ENCODE assay signal across 15 mouse cellular contexts in the genomic region with DNA sequence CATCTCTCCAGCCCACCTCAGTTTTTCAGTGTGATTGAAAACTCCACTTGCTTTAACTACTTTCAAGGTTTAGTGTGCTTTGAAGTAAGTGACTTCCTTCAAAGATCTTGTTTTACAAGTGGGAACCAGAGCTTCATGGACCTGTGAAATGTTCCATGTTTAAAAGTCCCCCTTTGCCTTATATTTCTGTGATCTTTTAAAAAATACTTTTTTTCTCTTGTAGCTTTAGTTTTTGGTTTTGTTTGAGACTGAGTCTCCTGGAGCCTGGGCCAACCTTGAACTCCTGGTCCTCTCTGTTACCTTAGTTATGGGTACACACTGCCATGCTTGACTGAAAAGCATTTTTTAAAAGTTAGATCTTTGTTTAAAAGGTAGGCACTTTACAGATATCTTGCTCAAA. TPM values are rescaled to one million over a fixed set of nuclear protein-coding genes. Genes with fewer than 3 reads are reported as not detected.
DNase-seq lines count a peak whose midpoint lies in the region; ATAC-seq and TF ChIP-seq lines count a peak whose summit lies in the region.
"Had no signal": no experiment of that assay in that cellular context is flagged by ENCODE, and none has a peak within 500 bp of the region (broad histone marks: within the 10 kb centered on the region; RNA-seq: fewer than 3 reads in every experiment).

No protein-coding gene starts in this region.

- H3K9ac ChIP-seq in kidney, embryonic 14.5 days (ENCODE audit: low read depth, low read length): no peak overlapping the region
- no peak overlapping the region for H3K9ac ChIP-seq in stomach, embryonic 14.5 days (replicated peaks; ENCODE audit: low read depth, low read length)
- H3K9ac ChIP-seq in stomach, postnatal 0 days (ENCODE audit: low read length): no peak overlapping the region
- H3K9ac ChIP-seq: midbrain, embryonic 13.5 days had no signal

- no peaks in the 10 kb centered on the region for H3K9me3 ChIP-seq in kidney, embryonic 14.5 days (ENCODE audit: control insufficient read depth, low read length)
- no peaks in the 10 kb centered on the region for H3K9me3 ChIP-seq in stomach, embryonic 14.5 days (ENCODE audit: control insufficient read depth, low read depth, low read length)
- H3K9me3 ChIP-seq in stomach, postnatal 0 days (ENCODE audit: control insufficient read depth, low read length): no peaks in the 10 kb centered on the region
- H3K9me3 ChIP-seq: hindbrain, embryonic 10.5 days; midbrain, embryonic 13.5 days had no signal

- 0 out of 2 replicates have a peak overlapping the region, but pooled peaks have one; percentile 11 for H3K4me2 ChIP-seq in kidney, embryonic 14.5 days (replicated peaks; ENCODE audit: low read depth, low read length)
- H3K4me2 ChIP-seq in stomach, embryonic 14.5 days (replicated peaks; ENCODE audit: low read depth, low read length): 0 out of 2 replicates have a peak overlapping the region, but pooled peaks have one; percentile 81
- H3K4me2 ChIP-seq in stomach, postnatal 0 days (replicated peaks; ENCODE audit: low read depth): no peak overlapping the region
- H3K4me2 ChIP-seq: midbrain, embryonic 13.5 days had no signal

- TF ChIP-seq EP300 in stomach, postnatal 0 days (optimal IDR thresholded peaks at IDR 0.05): no peak

- no peak for TF ChIP-seq CTCF in stomach, postnatal 0 days (IDR thresholded peaks at IDR 0.05; ENCODE audit: low read depth)

- no peak overlapping the region for H3K27ac ChIP-seq in kidney, embryonic 14.5 days (ENCODE audit: low read depth, low read length)
- H3K27ac ChIP-seq in stomach, embryonic 14.5 days (ENCODE audit: low read length): no peak overlapping the region
- H3K27ac ChIP-seq in stomach, postnatal 0 days (replicated peaks): no peak overlapping the region
- H3K27ac ChIP-seq: hindbrain, embryonic 10.5 days; midbrain, embryonic 13.5 days had no signal

- H3K27me3 ChIP-seq in kidney, embryonic 14.5 days (ENCODE audit: control insufficient read depth, insufficient read depth, low read length): no peaks in the 10 kb centered on the region
- no peaks in the 10 kb centered on the region for H3K27me3 ChIP-seq in stomach, embryonic 14.5 days (ENCODE audit: control insufficient read depth, insufficient read depth, low read length)
- H3K27me3 ChIP-seq in stomach, postnatal 0 days (ENCODE audit: control insufficient read depth, insufficient read depth, low read length): no peaks in the 10 kb centered on the region
- H3K27me3 ChIP-seq: midbrain, embryonic 13.5 days had no signal

- H3K4me3 ChIP-seq in kidney, embryonic 14.5 days (ENCODE audit: low read length): no peak overlapping the region
- H3K4me3 ChIP-seq in stomach, embryonic 14.5 days (ENCODE audit: low read depth, low read length): no peak overlapping the region
- no peak overlapping the region for H3K4me3 ChIP-seq in stomach, postnatal 0 days (ENCODE audit: low read depth, low read length)
- H3K4me3 ChIP-seq: hindbrain, embryonic 10.5 days; midbrain, embryonic 13.5 days had no signal

- peaks cover 10% of the 10 kb centered on the region; the same call in 1 of the 2 replicates for H3K4me1 ChIP-seq in kidney, embryonic 14.5 days (ENCODE audit: control insufficient read depth, insufficient read depth, low read length)
- H3K4me1 ChIP-seq in stomach, embryonic 14.5 days (ENCODE audit: control insufficient read depth, insufficient read depth, low read length): no peaks in the 10 kb centered on the region
- no peaks in the 10 kb centered on the region for H3K4me1 ChIP-seq in stomach, postnatal 0 days (replicated peaks; ENCODE audit: control insufficient read depth, insufficient read depth)

- peaks cover 23% of the 10 kb centered on the region; the same call in 1 of the 2 replicates for H3K36me3 ChIP-seq in kidney, embryonic 14.5 days (ENCODE audit: control insufficient read depth, insufficient read depth, low read length)
- H3K36me3 ChIP-seq in stomach, embryonic 14.5 days (ENCODE audit: control insufficient read depth, insufficient read depth, low read length): peaks cover 17% of the 10 kb centered on the region; the same call in 1 of the 2 replicates
- H3K36me3 ChIP-seq in stomach, postnatal 0 days (ENCODE audit: control insufficient read depth, insufficient read depth, low read length): peaks cover 2% of the 10 kb centered on the region; the same call in 1 of the 2 replicates

- peak; percentile 9 for DNase-seq in cerebellum, adult 9-10 months
- no peak for DNase-seq in kidney, postnatal 36 days
- no peak for DNase-seq in stomach, postnatal 0 days (ENCODE audit: low spot score)
- no peak for DNase-seq in frontal cortex, postnatal 36 days (ENCODE audit: low spot score in 2 of 2)
- DNase-seq in MN1 (ENCODE audit: low spot score): no peak
- DNase-seq: adrenal gland, adult 2 months; cerebellum, adult 11-12 months; embryo, embryonic 11 days; thymus, adult 18-20 months had no signal

- ATAC-seq in cerebellum, adult (ENCODE audit: insufficient number of reproducible peaks, low FRiP score, low TSS enrichment): no peak
- no peak for ATAC-seq in kidney, embryonic 14.5 days (ENCODE audit: low FRiP score, low TSS enrichment)
- no peak for ATAC-seq in stomach, embryonic 14.5 days (ENCODE audit: insufficient number of reproducible peaks, insufficient read depth, low FRiP score, low read depth)
- ATAC-seq in stomach, postnatal 0 days (ENCODE audit: low FRiP score, low TSS enrichment): no peak
- ATAC-seq: forebrain, embryonic 16.5 days; midbrain, embryonic 13.5 days had no signal

RNA-seq across cellular contexts. Expression of a gene that starts 4.2 kb away (rescaled TPM):
- 34.0 and 39.6 TPM in 2 replicates for polyA plus RNA-seq in kidney, embryonic 14.5 days (2014; fragmentation: Nextera tagmentation; extraction: Ambion mirVana)
- polyA plus RNA-seq in stomach, embryonic 14.5 days (2014; fragmentation: Nextera tagmentation; extraction: Ambion mirVana): 38.8 and 44.1 TPM in 2 replicates
- polyA plus RNA-seq in stomach, postnatal 0 days (2015; fragmentation: Nextera tagmentation; extraction: Ambion mirVana): 43.6 and 45.3 TPM in 2 replicates

RNA-seq across cellular contexts. Expression of a gene that starts 19.7 kb away (rescaled TPM):
- polyA plus RNA-seq in kidney, embryonic 14.5 days (2014; fragmentation: Nextera tagmentation; extraction: Ambion mirVana): not detected in 2 replicates
- polyA plus RNA-seq in stomach, embryonic 14.5 days (2014; fragmentation: Nextera tagmentation; extraction: Ambion mirVana): not detected in 2 replicates
- polyA plus RNA-seq in stomach, postnatal 0 days (2015; fragmentation: Nextera tagmentation; extraction: Ambion mirVana): 0.56 and 0.91 TPM in 2 replicates
- polyA plus RNA-seq: adrenal gland, adult 2 months; forebrain, embryonic 16.5 days; hindbrain, embryonic 10.5 days; midbrain, embryonic 13.5 days had no signal
